Mouse (Mus musculus): ENCODE measurements at regions not wholly inside any gene's neighbourhood (a gene's known extent, or its start where the extent isn't known, plus 50 kb on each side); places are given as distances from the start of the nearest gene placed in this dataset.

DNA sequence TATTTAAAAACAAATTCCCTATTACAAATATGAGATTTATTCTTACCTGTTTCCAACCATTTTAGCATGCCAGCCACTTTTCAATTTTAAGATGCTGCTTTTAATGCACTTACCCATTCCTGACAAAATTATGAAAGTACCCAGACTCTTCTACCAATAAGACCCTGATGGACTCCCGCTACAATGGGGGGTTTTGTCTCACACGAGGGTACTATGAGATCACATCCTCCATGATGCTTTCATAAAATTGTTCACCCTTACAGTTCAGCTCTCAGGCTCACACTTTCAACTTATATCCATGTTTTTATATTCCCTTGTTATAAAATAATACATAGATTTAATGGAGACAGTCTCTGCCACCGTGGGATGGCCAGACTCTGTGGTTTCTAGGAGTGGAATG, 68.1 kb upstream of the Adamts18 start:
- TF ChIP-seq CTCF (IDR thresholded peaks at IDR 0.05) (no peak), EP300 (IDR thresholded peaks at IDR 0.05) (no peak)
